8 mouse cellular contexts compared by ENCODE assay signal in genomic region chr16:29434712-29435111, GRCm38 (mm10). TPM values are rescaled to one million over a fixed set of nuclear protein-coding genes. Genes with fewer than 3 reads are reported as not detected.
A peak's percentile ranks its signal among the peaks of the same experiment; 100 is the strongest.
DNase-seq lines count a peak whose midpoint lies in the region; ATAC-seq lines count a peak whose summit lies in the region.

No protein-coding gene starts in this region.

- no peaks in the 10 kb centered on the region for H3K4me1 ChIP-seq in embryonic facial prominence, embryonic 10.5 days
- no peaks in the 10 kb centered on the region for H3K4me1 ChIP-seq in neural tube, embryonic 11.5 days (ENCODE audit: control insufficient read depth, insufficient read depth, low read length)

- no peak overlapping the region for H3K27ac ChIP-seq in embryonic facial prominence, embryonic 10.5 days (replicated peaks)
- no peak overlapping the region for H3K27ac ChIP-seq in neural tube, embryonic 11.5 days (ENCODE audit: low read depth, low read length)

- peak; percentile 52 for DNase-seq in layer of hippocampus, adult 11-12 months (ENCODE audit: low spot score)
- no peak for DNase-seq in layer of hippocampus, adult 9-10 months (ENCODE audit: low spot score)
- DNase-seq in adrenal gland, postnatal 10 days, result peak; percentile 52
- DNase-seq in embryonic facial prominence, embryonic 10.5 days (ENCODE audit: low spot score), result peak; percentile 52
- peak; percentile 2 for DNase-seq in induced T-regulatory cell, adult 2 months (ENCODE audit: low read depth)
- peak; percentile 50 for DNase-seq in left cerebral cortex, postnatal 4 days
- DNase-seq in neural tube, embryonic 11.5 days (ENCODE audit: low spot score), result peak; percentile 48
- DNase-seq in natural killer cell, adult 2 months (ENCODE audit: low spot score in 2 of 2), result no peak

- no peaks in the 10 kb centered on the region for H3K27me3 ChIP-seq in embryonic facial prominence, embryonic 10.5 days (replicated peaks; ENCODE audit: low read depth, poor library complexity, severe bottlenecking)
- H3K27me3 ChIP-seq in neural tube, embryonic 11.5 days (ENCODE audit: control insufficient read depth, insufficient read depth, low read length), result no peaks in the 10 kb centered on the region

- no peak overlapping the region for H3K9ac ChIP-seq in neural tube, embryonic 11.5 days (ENCODE audit: low read length)

- intact Hi-C loops in left cerebral cortex, postnatal 4 days (cut with DNase I), result no loop called here

- no peak overlapping the region for H3K4me3 ChIP-seq in embryonic facial prominence, embryonic 10.5 days
- no peak overlapping the region for H3K4me3 ChIP-seq in neural tube, embryonic 11.5 days (ENCODE audit: low read depth, low read length)

- H3K36me3 ChIP-seq in embryonic facial prominence, embryonic 10.5 days (replicated peaks), result no peaks in the 10 kb centered on the region
- H3K36me3 ChIP-seq in neural tube, embryonic 11.5 days (ENCODE audit: control insufficient read depth, insufficient read depth, low read length), result no peaks in the 10 kb centered on the region

- WGBS in embryonic facial prominence, embryonic 10.5 days, result 19% methylated on average over 5 of the region's 5 CpGs
- WGBS in neural tube, embryonic 11.5 days, result 10% methylated on average over 5 of the region's 5 CpGs

- no peaks in the 10 kb centered on the region for H3K9me3 ChIP-seq in embryonic facial prominence, embryonic 10.5 days
- H3K9me3 ChIP-seq in neural tube, embryonic 11.5 days (ENCODE audit: control insufficient read depth, low read length), result no peaks in the 10 kb centered on the region

- 0 out of 2 replicates have a peak, but pooled peaks have one; percentile 61 for ATAC-seq in neural tube, embryonic 11.5 days (ENCODE audit: insufficient read depth, low FRiP score, low TSS enrichment)

- H3K4me2 ChIP-seq in neural tube, embryonic 11.5 days (ENCODE audit: low read depth), result no peak overlapping the region

RNA-seq across cellular contexts. Expression of gene Atp13a5, which starts 56.2 kb away (rescaled TPM):
- total RNA-seq in adrenal gland, postnatal 10 days (2021), result under 1 TPM; 0.27 to 0.51 TPM
- polyA plus RNA-seq in embryonic facial prominence, embryonic 10.5 days (2016; fragmentation: Nextera tagmentation; extraction: Ambion mirVana), result 0.04 TPM in 1 of 2 replicates, not detected in the other
- 1 to 10 TPM; 4.9 to 5.3 TPM for total RNA-seq in left cerebral cortex, postnatal 4 days (2021)
- 0.12 and 0.15 TPM in 2 replicates for polyA plus RNA-seq in neural tube, embryonic 11.5 days (2014; fragmentation: Nextera tagmentation; extraction: Ambion mirVana)

Comparison
In these comparisons a context has a peak if more than half of its experiments do, and no peak if none do; other contexts are left out.
1. DNase-seq: peak in layer of hippocampus, adult 11-12 months (single experiment), adrenal gland, postnatal 10 days (single experiment), embryonic facial prominence, embryonic 10.5 days (single experiment), induced T-regulatory cell, adult 2 months (single experiment), left cerebral cortex, postnatal 4 days (single experiment) and neural tube, embryonic 11.5 days (single experiment); none in layer of hippocampus, adult 9-10 months (single experiment) and natural killer cell, adult 2 months (0 of 2).